Mouse (Mus musculus) intestine, embryonic 16.5 days (tissue): ENCODE results near the gene Zbed6. TPM values are rescaled to one million over a fixed set of nuclear protein-coding genes. Genes with fewer than 3 reads are reported as not detected.
"Not testable (repeated sequence)": the region's sequence is repeated elsewhere in the genome, so short reads cannot be mapped to it uniquely, and the experiment has no call there.

ENCODE experiments used
- ATAC-seq: fragments of 200-750 bp; cut with Nextera tagmentation; 2 replicates; pipeline ENCODE4 v1.8.0; 2017; ENCODE audit warnings: moderate TSS enrichment, moderate library complexity
- H3K27ac ChIP-seq: fragments of 300-500 bp; sonication (generic); 2 replicates; pipeline ENCODE4 v1.5.1; 2014; ENCODE audit warnings: mild to moderate bottlenecking, low read length
- H3K27me3 ChIP-seq: fragments of 300-500 bp; sonication (generic); replicated peaks from 2 replicates; pipeline ENCODE4 v1.6.1; 2014; ENCODE audit warnings: low read length, control low read depth, mixed read lengths; ENCODE audit not compliant: control insufficient read depth, insufficient read depth
- H3K36me3 ChIP-seq: fragments of 300-500 bp; sonication (generic); 2 replicates; pipeline ENCODE4 v1.6.1; 2014; ENCODE audit warnings: low read length, control low read depth; ENCODE audit not compliant: control insufficient read depth, insufficient read depth
- H3K4me1 ChIP-seq: fragments of 300-500 bp; sonication (generic); 2 replicates; pipeline ENCODE4 v1.6.1; 2014; ENCODE audit warnings: low read length, control low read depth, mixed read lengths; ENCODE audit not compliant: control insufficient read depth, insufficient read depth
- H3K4me2 ChIP-seq: fragments of 300-500 bp; sonication (generic); 2 replicates; pipeline ENCODE4 v1.6.1; 2014; ENCODE audit warnings: low read depth, low read length, control low read depth
- H3K4me3 ChIP-seq: fragments of 300-500 bp; sonication (generic); 2 replicates; pipeline ENCODE4 v1.5.1; 2014; ENCODE audit warnings: mild to moderate bottlenecking, low read length
- H3K9ac ChIP-seq: fragments of 300-500 bp; sonication (generic); 2 replicates; pipeline ENCODE4 v1.6.1; 2014; ENCODE audit warnings: low read depth, low read length
- H3K9me3 ChIP-seq: fragments of 300-500 bp; sonication (generic); 2 replicates; pipeline ENCODE4 v1.6.1; 2016; ENCODE audit warnings: low read length, control low read depth; ENCODE audit not compliant: control insufficient read depth
- WGBS: fragments of 180-500 bp; shearing (Covaris S2); extraction: QIAGEN DNeasy Blood & Tissue Kit; methylation state at CpG from one replicate; pipeline ENCODE4 v1.1.7; 2014; 5-methylcytosine and 5-hydroxymethylcytosine counted together
- polyA plus RNA-seq: library from polyadenylated mRNA; unstranded; fragments of >200 nt; fragmentation: Nextera tagmentation; extraction: Ambion mirVana; gene quantifications from 2 replicates; pipeline ENCODE4 v1.2.1, GENCODE M21; 2015

The Zbed6 gene
- polyA plus RNA-seq, 1 experiment from 2014 or later, result not detected

GRCm38 (mm10) chr1:133667721-133668120, 7.0 kb upstream of the Zbed6 start:
- Histone ChIP-seq H3K4me3 (no peak overlapping the region), H3K9ac (no peak overlapping the region), H3K4me2 (no peak overlapping the region), H3K4me1 (0 out of 2 replicates have a peak, but pooled peaks cover 9% of the 10 kb centered on the region), H3K27ac (no peak overlapping the region), H3K36me3 (no peaks in the 10 kb centered on the region), H3K9me3 (no peaks in the 10 kb centered on the region), H3K27me3 (no peaks in the 10 kb centered on the region)
- 66% methylated on average over 7 of the region's 7 CpGs for WGBS
- no peak for ATAC-seq

GRCm38 (mm10) chr1:133665713-133666112, 5.0 kb upstream of the Zbed6 start:
- H3K4me2 ChIP-seq, ATAC-seq, H3K27ac ChIP-seq, H3K27me3 ChIP-seq, H3K9ac ChIP-seq, H3K4me1 ChIP-seq, H3K9me3 ChIP-seq, H3K4me3 ChIP-seq, H3K36me3 ChIP-seq: not testable (repeated sequence)
- WGBS, result 86% methylated on average over 7 of the region's 8 CpGs

GRCm38 (mm10) chr1:133664203-133664970, 3.7 kb upstream of the Zbed6 start:
- Histone ChIP-seq H3K27me3 (no peaks in the 10 kb centered on the region), H3K4me2 (no peak overlapping the region), H3K36me3 (no peaks in the 10 kb centered on the region), H3K9me3 (no peaks in the 10 kb centered on the region), H3K27ac (peak overlapping the region; percentile 55), H3K4me1 (peaks cover 12% of the 10 kb centered on the region), H3K4me3 (no peak overlapping the region), H3K9ac (no peak overlapping the region; the same call in 1 of the 2 replicates)
- ATAC-seq, result no peak
- 65% methylated on average over 11 of the region's 11 CpGs for WGBS

- Histone ChIP-seq H3K4me2 (no peak overlapping the region), H3K27me3 (no peaks in the 10 kb centered on the region), H3K27ac (peak overlapping the region; percentile 55), H3K9ac (no peak overlapping the region), H3K36me3 (no peaks in the 10 kb centered on the region), H3K4me3 (no peak overlapping the region), H3K4me1 (peaks cover 20% of the 10 kb centered on the region), H3K9me3 (no peaks in the 10 kb centered on the region)
- 56% methylated on average over 4 of the region's 4 CpGs for WGBS
- ATAC-seq, result no peak
Measured at GRCm38 (mm10) chr1:133663427-133663826, 2.7 kb upstream of the Zbed6 start.

- Histone ChIP-seq H3K4me2 (no peak overlapping the region), H3K27me3 (no peaks in the 10 kb centered on the region), H3K9me3 (no peaks in the 10 kb centered on the region), H3K4me3 (no peak overlapping the region), H3K36me3 (no peaks in the 10 kb centered on the region), H3K9ac (no peak overlapping the region), H3K27ac (no peak overlapping the region), H3K4me1 (peaks cover 24% of the 10 kb centered on the region)
- ATAC-seq, result no peak
- WGBS, result 94% methylated on average over 7 of the region's 7 CpGs
Measured at GRCm38 (mm10) chr1:133662941-133663340, 2.3 kb upstream of the Zbed6 start.

- WGBS, result 1% methylated on average over 26 of the region's 26 CpGs
- H3K4me1 ChIP-seq, result peaks cover 37% of the 10 kb centered on the region
- peak within 1 kb of the TSS; percentile 85 for H3K4me2 ChIP-seq
- no peaks in the 10 kb centered on the region for H3K9me3 ChIP-seq
- H3K9ac ChIP-seq, result peak within 1 kb of the TSS; percentile 91
- H3K4me3 ChIP-seq, result peak within 1 kb of the TSS; percentile 74
- H3K27me3 ChIP-seq, result no peaks in the 10 kb centered on the region
- no peaks in the 10 kb centered on the region for H3K36me3 ChIP-seq
- ATAC-seq, result peak; percentile 98
- peak within 1 kb of the TSS; percentile 87 for H3K27ac ChIP-seq
Measured at GRCm38 (mm10) chr1:133661203-133661933, 683 bp upstream of the Zbed6 start, which contains the start of gene Gm38394. Gene Gm38394 (minus strand): TSS chr1:133661318.

- H3K27ac ChIP-seq, result no peak overlapping the region
- H3K27me3 ChIP-seq, result no peaks in the 10 kb centered on the region
- no peak overlapping the region for H3K4me3 ChIP-seq
- WGBS, result 72% methylated on average over 3 of the region's 3 CpGs
- no peaks in the 10 kb centered on the region for H3K36me3 ChIP-seq
- peaks cover 32% of the 10 kb centered on the region for H3K4me1 ChIP-seq
- no peak overlapping the region; the same call in 1 of the 2 replicates for H3K4me2 ChIP-seq
- no peak overlapping the region for H3K9ac ChIP-seq
- no peaks in the 10 kb centered on the region for H3K9me3 ChIP-seq
- ATAC-seq, result no peak
Measured at GRCm38 (mm10) chr1:133658878-133659277, 1.8 kb downstream of the Zbed6 start.

- H3K9ac ChIP-seq, result no peak overlapping the region; the same call in 1 of the 2 replicates
- no peak overlapping the region for H3K27ac ChIP-seq
- H3K4me3 ChIP-seq, result no peak overlapping the region
- H3K4me1 ChIP-seq, result peaks cover 33% of the 10 kb centered on the region
- no peaks in the 10 kb centered on the region for H3K27me3 ChIP-seq
- 46% methylated on average over 5 of the region's 5 CpGs for WGBS
- no peak for ATAC-seq
- H3K36me3 ChIP-seq, result 0 out of 2 replicates have a peak, but pooled peaks cover 2% of the 10 kb centered on the region
- H3K9me3 ChIP-seq, result no peaks in the 10 kb centered on the region
- no peak overlapping the region for H3K4me2 ChIP-seq
Measured at GRCm38 (mm10) chr1:133656811-133657210, 3.9 kb downstream of the Zbed6 start.

- H3K36me3 ChIP-seq, result 0 out of 2 replicates have a peak, but pooled peaks cover 2% of the 10 kb centered on the region
- no peak for ATAC-seq
- H3K4me3 ChIP-seq, result no peak overlapping the region
- no peak overlapping the region for H3K9ac ChIP-seq
- H3K4me1 ChIP-seq, result peaks cover 16% of the 10 kb centered on the region
- H3K27me3 ChIP-seq, result no peaks in the 10 kb centered on the region
- 92% methylated on average over 1 of the region's 1 CpGs for WGBS
- H3K4me2 ChIP-seq, result no peak overlapping the region
- no peaks in the 10 kb centered on the region for H3K9me3 ChIP-seq
- no peak overlapping the region for H3K27ac ChIP-seq
Measured at GRCm38 (mm10) chr1:133653033-133653432, 7.7 kb downstream of the Zbed6 start.
